Mouse (Mus musculus) adrenal gland, postnatal 10 days (tissue): ENCODE data around the gene Zscan25. TPM values are rescaled to one million over a fixed set of nuclear protein-coding genes. Genes with fewer than 3 reads are reported as not detected.

ENCODE experiments used
- total RNA-seq, 2 experiments: library from RNA; stranded (reverse); gene quantifications; 2 replicates each; pipeline ENCODE4 v1.2.3; 2021

The Zscan25 gene
- total RNA-seq, 2 experiments from 2014 or later, result 15.3 to 20.4 TPM

Other genes starting within 250 kb of the Zscan25 start
- not detected for gene Gm4871, start 247.7 kb upstream of the Zscan25 start, total RNA-seq
- not detected for gene 1700018F24Rik, start 237.5 kb upstream of the Zscan25 start, total RNA-seq
- gene Arpc1a, start 196.7 kb upstream of the Zscan25 start, total RNA-seq, result 100 to 1,000 TPM; 102 to 106 TPM
- gene Kpna7, start 196.5 kb upstream of the Zscan25 start, total RNA-seq, result not detected
- 100 to 1,000 TPM; 212 to 226 TPM for gene Arpc1b, start 166.3 kb upstream of the Zscan25 start, total RNA-seq
- 10 to 100 TPM; 74.5 to 80.9 TPM for gene Pdap1, start 140.3 kb upstream of the Zscan25 start, total RNA-seq
- gene Bud31, start 140.1 kb upstream of the Zscan25 start, total RNA-seq, result 100 to 1,000 TPM in 1 of 2 experiments, 10 to 100 TPM in 1; 97.3 to 102 TPM
- 10 to 100 TPM; 21.7 to 29.0 TPM for gene Ptcd1, start 113.4 kb upstream of the Zscan25 start, total RNA-seq
- gene Cpsf4, start 113.3 kb upstream of the Zscan25 start, total RNA-seq, result 10 to 100 TPM; 20.2 to 22.7 TPM
- 100 to 1,000 TPM; 810 to 842 TPM for gene Atp5j2, start 88.4 kb upstream of the Zscan25 start, total RNA-seq
- 1 to 10 TPM; 7.1 to 9.8 TPM for gene Zkscan14, start 78.6 kb upstream of the Zscan25 start, total RNA-seq
- 10 to 100 TPM; 12.2 to 12.3 TPM for gene Zkscan5, start 75.9 kb upstream of the Zscan25 start, total RNA-seq
- gene Zfp655, start 48.8 kb upstream of the Zscan25 start, total RNA-seq, result 10 to 100 TPM; 41.1 to 48.9 TPM
- under 1 TPM in 1 of 2 experiments, not detected in 1; 0.12 TPM for gene Cyp3a57, start 64.8 kb downstream of the Zscan25 start, total RNA-seq
- 10 to 100 TPM; 25.8 to 51.3 TPM for gene Cyp3a16, start 189.2 kb downstream of the Zscan25 start, total RNA-seq